Mouse (Mus musculus) kidney, embryonic 16.5 days (tissue): ENCODE measurements around the gene Fgfr2. TPM values are rescaled to one million over a fixed set of nuclear protein-coding genes. Genes with fewer than 3 reads are reported as not detected.

Experiments
- ATAC-seq: fragments of 200-750 bp; cut with Nextera tagmentation; 2 replicates; pipeline ENCODE4 v1.8.0; 2017; ENCODE audit warnings: moderate TSS enrichment; ENCODE audit not compliant: low FRiP score, low TSS enrichment
- H3K27ac ChIP-seq: fragments of 300-500 bp; sonication (generic); 2 replicates; pipeline ENCODE4 v1.5.1; 2014; ENCODE audit warnings: low read length
- H3K27me3 ChIP-seq: fragments of 300-500 bp; sonication (generic); 2 replicates; pipeline ENCODE4 v1.6.1; 2014; ENCODE audit warnings: low read length, control low read depth, mixed read lengths; ENCODE audit not compliant: insufficient read depth
- H3K36me3 ChIP-seq: fragments of 300-500 bp; sonication (generic); 2 replicates; pipeline ENCODE4 v1.6.1; 2014; ENCODE audit warnings: low read length, control low read depth, mixed read lengths; ENCODE audit not compliant: insufficient read depth
- H3K4me1 ChIP-seq: fragments of 300-500 bp; sonication (generic); 2 replicates; pipeline ENCODE4 v1.6.1; 2014; ENCODE audit warnings: low read length, control low read depth, mixed read lengths; ENCODE audit not compliant: insufficient read depth
- H3K4me2 ChIP-seq: fragments of 300-500 bp; sonication (generic); replicated peaks from 2 replicates; pipeline ENCODE4 v1.6.1; 2014; ENCODE audit warnings: low read depth, low read length
- H3K4me3 ChIP-seq: fragments of 300-500 bp; sonication (generic); 2 replicates; pipeline ENCODE4 v1.5.1; 2014; ENCODE audit warnings: mild to moderate bottlenecking, low read length
- H3K9ac ChIP-seq: fragments of 300-500 bp; sonication (generic); replicated peaks from 2 replicates; pipeline ENCODE4 v1.6.1; 2014; ENCODE audit warnings: low read length
- H3K9me3 ChIP-seq: fragments of 300-500 bp; sonication (generic); 2 replicates; pipeline ENCODE4 v1.6.1; 2016; ENCODE audit warnings: low read length, control low read depth
- WGBS: fragments of 180-500 bp; shearing (Covaris S2); extraction: QIAGEN DNeasy Blood & Tissue Kit; methylation state at CpG from one replicate; pipeline ENCODE4 v1.1.7; 2014; 5-methylcytosine and 5-hydroxymethylcytosine counted together
- polyA plus RNA-seq: library from polyadenylated mRNA; unstranded; fragments of >200 nt; fragmentation: Nextera tagmentation; extraction: Ambion mirVana; gene quantifications from 2 replicates; pipeline ENCODE4 v1.2.1, GENCODE M21; 2015

Fgfr2 gene
- polyA plus RNA-seq, 1 experiment from 2014 or later: 118 TPM

DNA sequence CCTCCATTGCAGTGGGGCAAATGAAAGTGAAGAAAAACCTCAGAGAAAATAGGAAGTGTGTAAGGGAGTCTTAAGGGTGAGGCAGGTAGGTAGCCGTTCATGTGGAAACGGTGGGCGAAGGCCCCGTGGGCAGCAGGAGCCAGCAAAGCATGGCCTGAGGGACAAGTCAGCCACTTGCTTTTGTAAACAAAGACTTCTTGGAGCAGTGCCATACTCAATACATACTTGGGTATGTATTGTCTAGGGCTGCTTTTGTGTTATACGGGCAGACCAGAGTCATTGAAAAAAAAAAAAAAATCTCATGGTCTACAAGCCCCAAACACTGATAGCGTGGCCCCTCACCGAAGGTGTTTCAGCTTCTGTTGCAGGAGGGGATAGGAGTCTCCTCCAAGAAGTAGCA, 2878.6 kb downstream of the Fgfr2 start:
- no peak overlapping the region for H3K4me3 ChIP-seq
- peaks cover 71% of the 10 kb centered on the region for H3K4me1 ChIP-seq
- H3K27ac ChIP-seq: no peak overlapping the region; the same call in 1 of the 2 replicates
- 51% methylated on average over 7 of the region's 7 CpGs for WGBS
- H3K9me3 ChIP-seq: no peaks in the 10 kb centered on the region
- no peak overlapping the region for H3K9ac ChIP-seq
- no peak overlapping the region for H3K4me2 ChIP-seq
- no peaks in the 10 kb centered on the region for H3K27me3 ChIP-seq
- H3K36me3 ChIP-seq: no peaks in the 10 kb centered on the region
- no peak for ATAC-seq

- H3K9me3 ChIP-seq: no peaks in the 10 kb centered on the region
- ATAC-seq: no peak
- no peaks in the 10 kb centered on the region for H3K27me3 ChIP-seq
- H3K9ac ChIP-seq: no peak overlapping the region
- no peak overlapping the region for H3K27ac ChIP-seq
- H3K36me3 ChIP-seq: no peaks in the 10 kb centered on the region
- H3K4me2 ChIP-seq: no peak overlapping the region
- WGBS: 77% methylated on average over 4 of the region's 4 CpGs
- H3K4me1 ChIP-seq: peaks cover 64% of the 10 kb centered on the region
- H3K4me3 ChIP-seq: no peak overlapping the region
Measured at GRCm38 (mm10) chr7:130243811-130244210, 2879.3 kb downstream of the Fgfr2 start.

DNA sequence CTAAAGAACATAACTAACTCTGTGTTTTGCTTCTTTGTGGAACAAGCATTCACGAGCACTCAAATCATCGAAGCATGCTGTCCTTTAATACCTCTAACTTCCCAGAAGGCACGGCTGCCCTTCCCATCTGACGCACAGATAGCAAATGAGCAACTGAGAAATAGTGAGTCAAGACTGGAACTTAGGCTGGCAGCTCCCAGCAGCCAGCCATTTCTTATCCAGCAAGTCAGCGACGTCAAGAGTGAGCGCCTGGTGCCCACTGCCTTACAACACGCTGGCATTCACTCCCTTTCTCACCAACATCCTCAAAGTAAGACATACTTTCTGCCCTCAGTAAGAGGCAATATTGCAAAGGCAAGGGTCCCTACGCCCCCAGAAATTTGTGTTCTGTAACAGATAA, 2883.0 kb downstream of the Fgfr2 start:
- 76% methylated on average over 9 of the region's 9 CpGs for WGBS
- Histone ChIP-seq H3K27me3 (no peaks in the 10 kb centered on the region), H3K9ac (no peak overlapping the region), H3K36me3 (no peaks in the 10 kb centered on the region), H3K27ac (no peak overlapping the region), H3K9me3 (no peaks in the 10 kb centered on the region), H3K4me1 (peaks cover 42% of the 10 kb centered on the region), H3K4me3 (no peak overlapping the region), H3K4me2 (no peak overlapping the region)
- ATAC-seq: no peak

DNA sequence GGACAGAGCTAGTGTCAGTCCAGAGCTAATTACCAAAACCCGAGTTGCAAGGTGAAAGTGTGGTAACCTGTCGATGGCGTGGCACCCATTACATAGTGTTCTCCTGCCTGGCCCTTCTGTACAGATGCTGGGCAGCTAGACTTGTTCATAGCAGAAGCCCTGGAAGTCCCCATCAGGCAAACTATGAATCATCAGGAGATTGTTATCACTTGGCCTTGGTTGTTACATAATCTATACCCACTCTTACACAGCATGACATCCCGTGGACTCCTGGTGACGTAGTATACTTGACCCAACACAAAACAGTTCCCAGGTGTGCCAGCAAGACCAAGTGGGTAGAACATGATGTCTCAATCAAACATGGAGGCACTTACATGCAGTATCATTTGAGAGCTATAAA, 2885.9 kb downstream of the Fgfr2 start:
- H3K27me3 ChIP-seq: no peaks in the 10 kb centered on the region
- H3K36me3 ChIP-seq: peaks cover 7% of the 10 kb centered on the region; the same call in 1 of the 2 replicates
- peaks cover 50% of the 10 kb centered on the region for H3K4me1 ChIP-seq
- H3K4me2 ChIP-seq: no peak overlapping the region
- H3K27ac ChIP-seq: no peak overlapping the region
- WGBS: 72% methylated on average over 5 of the region's 5 CpGs
- H3K4me3 ChIP-seq: no peak overlapping the region
- no peaks in the 10 kb centered on the region for H3K9me3 ChIP-seq
- ATAC-seq: no peak
- H3K9ac ChIP-seq: no peak overlapping the region

DNA sequence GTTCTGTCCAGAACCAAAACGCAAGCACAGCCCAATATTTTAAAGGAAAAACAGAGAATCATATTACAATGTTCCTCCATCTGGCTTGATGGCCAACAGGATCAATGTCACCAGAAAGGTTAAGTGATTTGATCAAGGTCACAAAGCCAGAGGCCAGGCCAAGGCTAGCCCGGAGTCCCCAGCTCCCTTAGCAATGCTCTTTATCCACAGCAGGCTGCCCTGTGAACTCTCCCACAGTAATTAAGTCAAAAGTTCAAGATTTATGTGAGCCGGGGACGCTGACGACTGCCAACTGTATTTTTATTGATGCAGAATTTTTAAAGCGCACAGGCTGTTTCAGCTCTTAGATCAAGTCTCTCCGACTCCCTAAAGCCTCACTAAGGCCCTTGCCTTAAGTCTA, 2889.4 kb downstream of the Fgfr2 start:
- no peak overlapping the region for H3K4me3 ChIP-seq
- no peaks in the 10 kb centered on the region for H3K27me3 ChIP-seq
- peak overlapping the region; percentile 51 for H3K27ac ChIP-seq
- H3K9me3 ChIP-seq: no peaks in the 10 kb centered on the region
- peaks cover 54% of the 10 kb centered on the region for H3K4me1 ChIP-seq
- 20% methylated on average over 7 of the region's 7 CpGs for WGBS
- H3K36me3 ChIP-seq: peaks cover 7% of the 10 kb centered on the region; the same call in 1 of the 2 replicates
- ATAC-seq: peak; percentile 80
- no peak overlapping the region for H3K4me2 ChIP-seq
- no peak overlapping the region for H3K9ac ChIP-seq

- H3K4me1 ChIP-seq: peaks cover 61% of the 10 kb centered on the region
- H3K36me3 ChIP-seq: peaks cover 20% of the 10 kb centered on the region
- H3K4me3 ChIP-seq: no peak overlapping the region
- H3K9me3 ChIP-seq: no peaks in the 10 kb centered on the region
- H3K4me2 ChIP-seq: no peak overlapping the region
- no peak overlapping the region for H3K9ac ChIP-seq
- H3K27ac ChIP-seq: no peak overlapping the region
- no peaks in the 10 kb centered on the region for H3K27me3 ChIP-seq
- 80% methylated on average over 4 of the region's 4 CpGs for WGBS
- ATAC-seq: no peak
Measured at GRCm38 (mm10) chr7:130230034-130230433, 2893.1 kb downstream of the Fgfr2 start.

- ATAC-seq: no peak
- 87% methylated on average over 3 of the region's 3 CpGs for WGBS
Measured at GRCm38 (mm10) chr7:130225227-130225626, 2897.9 kb downstream of the Fgfr2 start.

GRCm38 (mm10) chr7:130222633-130223354, 2900.4 kb downstream of the Fgfr2 start:
- Histone ChIP-seq H3K27ac (no peak overlapping the region), H3K4me2 (no peak overlapping the region), H3K9me3 (no peaks in the 10 kb centered on the region), H3K36me3 (peaks cover 10% of the 10 kb centered on the region; the same call in 1 of the 2 replicates), H3K4me3 (no peak overlapping the region), H3K9ac (no peak overlapping the region), H3K4me1 (peaks cover 55% of the 10 kb centered on the region), H3K27me3 (no peaks in the 10 kb centered on the region)
- no peak for ATAC-seq
- WGBS: 53% methylated on average over 8 of the region's 8 CpGs

More at GRCm38 (mm10) chr7:130225227-130225626, 2897.9 kb downstream of the Fgfr2 start:
- Histone ChIP-seq H3K9ac (no peak overlapping the region), H3K4me2 (no peak overlapping the region), H3K9me3 (no peaks in the 10 kb centered on the region), H3K27me3 (no peaks in the 10 kb centered on the region), H3K4me1 (peaks cover 62% of the 10 kb centered on the region), H3K36me3 (peaks cover 15% of the 10 kb centered on the region), H3K27ac (no peak overlapping the region), H3K4me3 (no peak overlapping the region)

DNA sequence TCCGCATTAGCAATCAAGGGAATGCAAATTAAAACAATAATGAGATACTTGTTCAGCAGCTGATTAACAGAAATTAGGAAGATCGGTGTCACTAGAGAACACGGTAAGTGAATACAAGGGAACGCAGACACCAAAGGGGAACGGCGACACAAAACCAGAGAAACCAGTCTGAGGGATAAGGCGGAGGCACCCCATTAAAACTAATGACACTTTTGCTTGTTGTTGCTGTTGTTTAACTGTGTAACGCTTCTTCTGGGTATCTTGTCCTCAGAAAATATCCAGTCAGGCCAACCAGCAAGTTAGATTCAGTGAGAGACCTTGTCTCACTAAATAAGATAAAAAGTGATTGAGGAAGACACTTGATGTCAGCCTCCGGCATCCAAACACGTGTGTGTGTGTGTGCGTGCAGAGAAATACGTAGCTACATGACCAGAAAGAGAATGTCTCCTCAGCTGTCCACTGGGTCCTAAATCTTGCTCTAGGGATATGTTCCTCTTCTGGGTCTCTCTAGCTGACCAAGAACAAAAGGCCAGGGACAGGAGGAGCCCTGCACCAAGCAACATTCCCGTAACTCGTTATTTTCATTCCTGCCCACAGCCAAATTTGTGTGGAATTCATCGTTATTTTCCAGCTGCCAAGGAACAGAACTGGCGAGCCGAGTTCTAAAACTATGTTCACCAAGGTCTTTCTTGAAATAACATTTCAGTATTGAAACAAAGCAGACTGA, 2901.3 kb downstream of the Fgfr2 start:
- H3K9ac ChIP-seq: no peak overlapping the region
- WGBS: 69% methylated on average over 17 of the region's 17 CpGs
- no peak for ATAC-seq
- H3K4me1 ChIP-seq: peaks cover 50% of the 10 kb centered on the region
- H3K4me2 ChIP-seq: no peak overlapping the region
- no peaks in the 10 kb centered on the region for H3K9me3 ChIP-seq
- peaks cover 3% of the 10 kb centered on the region; the same call in 1 of the 2 replicates for H3K36me3 ChIP-seq
- no peak overlapping the region for H3K4me3 ChIP-seq
- H3K27ac ChIP-seq: no peak overlapping the region
- no peaks in the 10 kb centered on the region for H3K27me3 ChIP-seq

DNA sequence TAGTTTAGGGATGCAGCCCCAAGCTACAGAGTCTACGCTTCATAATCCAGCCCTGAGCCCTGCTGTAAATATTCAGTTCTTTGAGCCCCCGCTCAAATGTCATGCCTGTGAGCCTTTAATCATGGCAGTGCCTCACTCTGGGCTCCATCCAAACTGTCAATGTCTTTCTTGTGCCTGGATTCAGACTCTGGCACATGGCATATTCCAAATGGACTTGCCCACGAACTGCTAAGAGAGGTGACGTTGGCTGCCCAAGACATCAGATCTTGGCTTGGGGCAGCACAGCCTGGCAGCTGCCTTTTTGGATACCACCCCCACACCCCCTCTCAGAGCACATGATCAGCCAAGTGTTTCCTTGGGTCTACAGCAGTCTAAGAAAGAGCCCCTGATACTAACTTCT, 2902.5 kb downstream of the Fgfr2 start:
- Histone ChIP-seq H3K27me3 (no peaks in the 10 kb centered on the region), H3K4me3 (no peak overlapping the region), H3K9me3 (no peaks in the 10 kb centered on the region), H3K9ac (no peak overlapping the region), H3K4me1 (peaks cover 46% of the 10 kb centered on the region), H3K36me3 (peaks cover 3% of the 10 kb centered on the region; the same call in 1 of the 2 replicates), H3K27ac (no peak overlapping the region), H3K4me2 (no peak overlapping the region)
- ATAC-seq: no peak
- 81% methylated on average over 4 of the region's 4 CpGs for WGBS
